Mouse (Mus musculus) intestine, postnatal 0 days (tissue): ENCODE measurements around the gene Dpep2nb. TPM values are rescaled to one million over a fixed set of nuclear protein-coding genes. Genes with fewer than 3 reads are reported as not detected.
"Not testable (repeated sequence)": the region's sequence is repeated elsewhere in the genome, so short reads cannot be mapped to it uniquely, and the experiment has no call there.

ENCODE experiments used
- ATAC-seq: fragments of 200-750 bp; cut with Nextera tagmentation; 2 replicates; pipeline ENCODE4 v1.8.0; 2017; ENCODE audit warnings: mild to moderate bottlenecking, moderate TSS enrichment, moderate library complexity
- H3K27ac ChIP-seq: fragments of 300-500 bp; sonication (generic); 2 replicates; pipeline ENCODE4 v1.5.1; 2014; ENCODE audit warnings: mild to moderate bottlenecking, low read depth, low read length, moderate library complexity
- H3K27me3 ChIP-seq: fragments of 300-500 bp; sonication (generic); replicated peaks from 2 replicates; pipeline ENCODE4 v1.6.1; 2014; ENCODE audit warnings: low read length, mixed read lengths; ENCODE audit not compliant: control insufficient read depth, insufficient read depth
- H3K36me3 ChIP-seq: fragments of 300-500 bp; sonication (generic); 2 replicates; pipeline ENCODE4 v1.6.1; 2014; ENCODE audit warnings: mild to moderate bottlenecking, moderate library complexity; ENCODE audit not compliant: control insufficient read depth, insufficient read depth
- H3K4me1 ChIP-seq: fragments of 300-500 bp; sonication (generic); replicated peaks from 2 replicates; pipeline ENCODE4 v1.6.1; 2014; ENCODE audit warnings: antibody characterized with exemption, low read length, mixed read lengths; ENCODE audit not compliant: control insufficient read depth, insufficient read depth
- H3K4me2 ChIP-seq: fragments of 300-500 bp; sonication (generic); replicated peaks from 2 replicates; pipeline ENCODE4 v1.6.1; 2014; ENCODE audit warnings: low read depth, mild to moderate bottlenecking, moderate library complexity
- H3K4me3 ChIP-seq: fragments of 300-500 bp; sonication (generic); 2 replicates; pipeline ENCODE4 v1.5.1; 2014; ENCODE audit warnings: low read depth, low read length
- H3K9ac ChIP-seq: fragments of 300-500 bp; sonication (generic); 2 replicates; pipeline ENCODE4 v1.6.1; 2014; ENCODE audit warnings: mild to moderate bottlenecking, low read depth, low read length
- H3K9me3 ChIP-seq: fragments of 300-500 bp; sonication (generic); 2 replicates; pipeline ENCODE4 v1.6.1; 2016; ENCODE audit warnings: mixed run types; ENCODE audit not compliant: control insufficient read depth
- CTCF ChIP-seq: sonication (generic); IDR thresholded peaks from 2 replicates; pipeline ENCODE4 v1.5.1; 2016; ENCODE audit warnings: low read depth, mild to moderate bottlenecking, control low read depth, antibody characterized with exemption, moderate library complexity
- WGBS: fragments of 180-500 bp; shearing (Covaris S2); extraction: QIAGEN DNeasy Blood & Tissue Kit; methylation state at CpG from one replicate; pipeline ENCODE4 v1.1.7; 2014; 5-methylcytosine and 5-hydroxymethylcytosine counted together
- polyA plus RNA-seq: library from polyadenylated mRNA; unstranded; fragments of >200 nt; fragmentation: Nextera tagmentation; extraction: Ambion mirVana; gene quantifications from 2 replicates; pipeline ENCODE4 v1.2.1, GENCODE M21; 2015

Dpep2nb gene
- polyA plus RNA-seq, 1 experiment from 2014 or later = not detected

DNA sequence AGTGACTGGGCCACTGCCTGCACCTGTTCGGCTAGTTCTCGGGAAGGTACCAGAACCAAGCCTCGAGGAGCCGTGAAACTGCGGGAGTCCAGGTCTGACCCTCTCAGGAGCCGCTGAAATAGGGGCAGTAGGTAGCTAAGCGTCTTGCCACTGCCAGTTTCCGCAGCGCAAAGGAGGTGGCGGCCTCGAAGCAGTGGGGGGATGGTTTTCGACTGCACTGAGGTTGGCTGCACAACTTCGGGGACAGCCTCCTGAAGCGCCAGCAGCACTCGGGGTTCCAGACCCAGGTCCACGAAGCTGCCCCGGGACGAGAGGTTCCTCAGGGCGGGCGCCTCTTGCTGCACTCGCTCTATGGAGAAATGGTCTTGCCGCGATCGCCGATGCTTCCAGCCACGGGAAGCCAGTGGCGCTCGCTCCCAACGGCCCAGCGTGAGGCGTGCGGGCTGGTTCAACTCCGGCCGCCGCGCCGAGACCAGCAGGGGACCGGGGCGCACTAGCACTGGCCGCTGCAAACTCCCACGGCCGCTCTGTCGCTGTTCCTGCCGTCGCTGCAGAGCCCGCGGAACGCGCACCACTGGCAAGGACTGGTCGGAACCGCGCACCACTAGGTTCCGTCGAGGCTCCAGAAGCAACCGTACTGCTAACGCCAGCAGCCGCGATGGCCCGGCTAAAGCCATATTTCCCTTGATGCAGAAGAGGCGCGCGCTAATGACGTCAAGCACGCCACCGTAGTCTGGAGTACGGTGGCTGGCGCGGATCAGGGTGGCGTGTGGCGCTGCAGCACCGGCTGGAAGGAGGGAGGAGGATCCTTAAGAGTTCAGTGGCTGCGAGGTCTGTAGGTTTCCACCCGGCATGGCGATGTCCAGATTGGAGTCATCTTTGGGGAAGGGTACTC is 5.2 kb upstream of the Dpep2nb start:
- under 1% methylated on average over 74 of the region's 74 CpGs for WGBS
- Histone ChIP-seq H3K4me2 (peak overlapping the region; percentile 96), H3K4me3 (peak overlapping the region; percentile 90), H3K36me3 (peaks cover 4% of the 10 kb centered on the region; the same call in 1 of the 2 replicates), H3K27me3 (no peaks in the 10 kb centered on the region), H3K27ac (peak overlapping the region; percentile 74), H3K9me3 (no peaks in the 10 kb centered on the region), H3K9ac (peak overlapping the region; percentile 91), H3K4me1 (peaks cover 5% of the 10 kb centered on the region; the same call in 1 of the 2 replicates)
- peak; percentile 96 for ATAC-seq
- peak; percentile 29 for TF ChIP-seq CTCF

DNA sequence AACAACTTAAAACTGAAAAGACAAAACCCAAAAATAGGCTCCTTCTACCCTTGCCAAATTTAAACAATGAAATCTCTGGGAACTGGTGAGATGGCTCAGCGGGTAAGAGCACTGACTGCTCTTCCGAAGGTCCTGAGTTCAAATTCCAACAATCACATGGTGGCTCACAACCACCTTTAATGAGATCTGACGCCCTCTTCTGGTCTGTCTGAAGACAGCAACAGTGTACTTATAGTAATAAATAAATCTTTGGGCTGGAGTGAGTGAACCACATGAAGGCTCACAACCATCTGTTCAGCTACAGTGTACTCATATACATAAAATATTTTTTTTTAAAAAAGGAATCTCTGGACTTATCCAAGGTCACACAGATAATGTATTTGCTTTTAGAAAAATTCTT is 2.1 kb upstream of the Dpep2nb start:
- H3K36me3 ChIP-seq, H3K27me3 ChIP-seq, H3K9me3 ChIP-seq, H3K4me2 ChIP-seq, H3K27ac ChIP-seq, H3K4me1 ChIP-seq, H3K4me3 ChIP-seq, ATAC-seq, H3K9ac ChIP-seq: not testable (repeated sequence)
- peak; percentile 21; the same call in 1 of the 2 replicates for TF ChIP-seq CTCF
- 72% methylated on average over 3 of the region's 3 CpGs for WGBS

GRCm38 (mm10) chr8:106007135-106007534 is 1.4 kb upstream of the Dpep2nb start:
- WGBS = 60% methylated on average over 3 of the region's 3 CpGs
- Histone ChIP-seq H3K4me1 (peaks cover 5% of the 10 kb centered on the region; the same call in 1 of the 2 replicates), H3K9ac (no peak overlapping the region), H3K36me3 (no peaks in the 10 kb centered on the region), H3K4me3 (no peak overlapping the region), H3K9me3 (no peaks in the 10 kb centered on the region), H3K27ac (no peak overlapping the region), H3K27me3 (no peaks in the 10 kb centered on the region), H3K4me2 (no peak overlapping the region)
- ATAC-seq = no peak
- TF ChIP-seq CTCF = no peak

DNA sequence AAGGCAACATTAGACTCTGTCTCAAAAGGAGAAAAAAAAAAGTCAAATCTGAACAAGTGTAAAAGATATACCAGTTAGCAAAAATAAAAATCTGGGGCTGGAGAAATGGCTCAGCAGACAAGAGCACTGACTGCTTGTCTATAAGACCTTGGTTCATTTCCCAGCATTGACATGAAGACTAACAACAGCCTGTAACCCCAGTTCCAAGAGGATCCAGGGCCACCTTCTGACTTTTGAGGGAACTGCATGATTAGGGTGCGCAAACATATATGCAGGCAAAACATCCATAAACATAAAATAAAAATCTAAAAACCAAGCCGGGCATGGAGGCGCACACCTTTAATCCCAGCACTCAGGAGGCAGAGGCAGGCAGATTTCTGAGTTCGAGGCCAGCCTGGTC is 638 bp upstream of the Dpep2nb start:
- H3K36me3 ChIP-seq = no peaks in the 10 kb centered on the region
- no peak overlapping the region for H3K9ac ChIP-seq
- H3K27ac ChIP-seq = no peak overlapping the region
- no peaks in the 10 kb centered on the region for H3K27me3 ChIP-seq
- TF ChIP-seq CTCF = peak; percentile 50
- H3K9me3 ChIP-seq = no peaks in the 10 kb centered on the region
- no peak for ATAC-seq
- whole genome bisulfite sequencing = 84% methylated on average over 4 of the region's 4 CpGs
- H3K4me1 ChIP-seq = peaks cover 5% of the 10 kb centered on the region; the same call in 1 of the 2 replicates
- no peak overlapping the region for H3K4me2 ChIP-seq
- no peak overlapping the region for H3K4me3 ChIP-seq

DNA sequence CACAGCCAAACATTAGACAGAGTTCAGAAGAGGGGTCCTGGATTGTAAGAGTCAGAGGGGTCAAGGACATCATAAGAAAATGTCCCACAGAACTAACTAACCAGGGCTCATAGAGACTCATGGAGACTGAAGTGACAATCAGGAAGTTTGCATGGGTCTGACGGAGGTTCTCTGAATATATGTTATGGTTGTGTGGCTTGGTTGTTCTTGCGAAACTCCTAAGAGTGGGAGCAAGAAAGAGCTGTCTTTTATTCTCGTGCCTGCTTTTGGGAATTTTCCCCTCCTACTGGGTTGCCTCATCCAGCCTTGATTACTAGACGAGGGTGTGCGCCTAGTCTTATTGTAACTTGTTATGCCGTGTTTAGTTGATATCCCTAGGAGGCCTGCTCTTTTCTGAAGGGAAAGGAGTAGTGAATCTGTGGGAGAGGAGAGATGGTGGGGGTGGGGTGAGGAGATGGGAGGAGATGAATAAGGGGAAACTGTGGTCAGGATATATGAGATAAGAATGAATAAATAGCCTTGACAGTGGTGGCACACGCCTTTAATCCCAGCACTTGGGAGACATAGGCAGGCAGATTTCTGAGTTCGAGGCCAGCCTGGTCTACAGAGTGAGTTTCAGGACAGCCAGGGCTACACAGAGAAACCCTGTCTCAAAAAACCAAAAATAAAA is 1.1 kb downstream of the Dpep2nb start:
- WGBS = 71% methylated on average over 8 of the region's 8 CpGs
- no peak overlapping the region for H3K27ac ChIP-seq

DNA sequence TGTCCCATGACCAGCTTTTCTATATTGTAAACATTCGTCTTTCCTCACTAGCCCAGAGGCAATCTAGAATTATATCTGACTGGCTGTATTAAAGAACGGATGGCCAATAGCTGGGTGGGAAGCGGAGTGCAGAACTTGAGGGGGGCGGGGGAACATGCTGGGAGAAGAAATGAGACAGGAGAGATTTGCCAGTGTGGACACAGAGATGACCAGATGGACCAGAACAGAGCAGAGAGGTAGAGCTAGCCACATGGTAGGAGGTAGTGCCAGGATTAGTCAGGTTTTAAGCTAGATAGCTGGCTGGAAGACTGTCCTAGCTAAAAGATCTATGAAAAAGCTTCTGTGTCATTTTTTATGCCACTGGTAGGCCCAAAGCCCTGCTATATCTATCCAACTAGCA is 3.9 kb downstream of the Dpep2nb start:
- no peaks in the 10 kb centered on the region for H3K4me1 ChIP-seq
- no peak for ATAC-seq
- TF ChIP-seq CTCF = no peak
- H3K4me2 ChIP-seq = no peak overlapping the region
- no peak overlapping the region for H3K4me3 ChIP-seq
- H3K9ac ChIP-seq = no peak overlapping the region
- WGBS = 83% methylated on average over 4 of the region's 4 CpGs
- H3K27me3 ChIP-seq = no peaks in the 10 kb centered on the region
- no peaks in the 10 kb centered on the region for H3K36me3 ChIP-seq
- no peak overlapping the region for H3K27ac ChIP-seq
- H3K9me3 ChIP-seq = no peaks in the 10 kb centered on the region

More for the DNA sequence above, 1.1 kb downstream of the Dpep2nb start:
- Histone ChIP-seq H3K36me3 (no peaks in the 10 kb centered on the region), H3K4me2 (no peak overlapping the region), H3K27me3 (no peaks in the 10 kb centered on the region), H3K4me1 (no peaks in the 10 kb centered on the region), H3K9ac (no peak overlapping the region), H3K9me3 (no peaks in the 10 kb centered on the region), H3K4me3 (no peak overlapping the region)
- no peak for TF ChIP-seq CTCF
- ATAC-seq = no peak
